Mouse (Mus musculus) embryonic facial prominence, embryonic 13.5 days (tissue): ENCODE measurements around the gene Gm21988. TPM values are rescaled to one million over a fixed set of nuclear protein-coding genes. Genes with fewer than 3 reads are reported as not detected.

Experiments
- ATAC-seq: fragments of 200-750 bp; cut with Nextera tagmentation; 2 replicates; pipeline ENCODE4 v1.8.0; 2017; ENCODE audit warnings: low read depth; ENCODE audit not compliant: insufficient number of reproducible peaks, insufficient read depth, low FRiP score, low TSS enrichment
- H3K27ac ChIP-seq: fragments of 300-500 bp; sonication (generic); 2 replicates; pipeline ENCODE4 v1.5.1; 2015; ENCODE audit warnings: moderate library complexity, mild to moderate bottlenecking, inconsistent platforms
- H3K27me3 ChIP-seq: fragments of 300-500 bp; sonication (generic); 2 replicates; pipeline ENCODE4 v1.6.1; 2015; ENCODE audit warnings: mild to moderate bottlenecking, inconsistent platforms
- H3K36me3 ChIP-seq: fragments of 300-500 bp; sonication (generic); 2 replicates; pipeline ENCODE4 v1.6.1; 2015; ENCODE audit warnings: mild to moderate bottlenecking, inconsistent platforms
- H3K4me1 ChIP-seq: fragments of 300-500 bp; sonication (generic); 2 replicates; pipeline ENCODE4 v1.6.1; 2015; ENCODE audit warnings: inconsistent platforms
- H3K4me2 ChIP-seq: fragments of 300-500 bp; sonication (generic); 2 replicates; pipeline ENCODE4 v1.6.1; 2015; ENCODE audit warnings: moderate library complexity, mild to moderate bottlenecking, inconsistent platforms
- H3K4me3 ChIP-seq: fragments of 300-500 bp; sonication (generic); 2 replicates; pipeline ENCODE4 v1.5.1; 2015; ENCODE audit warnings: mild to moderate bottlenecking, inconsistent platforms
- H3K9ac ChIP-seq: fragments of 300-500 bp; sonication (generic); 2 replicates; pipeline ENCODE4 v1.6.1; 2015; ENCODE audit warnings: mild to moderate bottlenecking, inconsistent platforms
- H3K9me3 ChIP-seq: fragments of 300-500 bp; sonication (generic); 2 replicates; pipeline ENCODE4 v1.6.1; 2016; ENCODE audit warnings: inconsistent platforms
- WGBS: fragments of 180-500 bp; shearing (Covaris S2); methylation state at CpG from one replicate; pipeline ENCODE4 v1.1.7; 2015; ENCODE audit warnings: mixed read lengths; 5-methylcytosine and 5-hydroxymethylcytosine counted together
- microRNA counts: library from miRNA; unstranded; fragments of <30 nt; microRNA quantifications from one replicate; lab custom pipeline; 2016
- microRNA-seq: library from miRNA; unstranded; fragments of <30 nt; microRNA quantifications from one replicate; pipeline ENCODE4, GENCODE M21; 2016
- polyA plus RNA-seq: library from polyadenylated mRNA; unstranded; fragments of >200 nt; fragmentation: Nextera tagmentation; extraction: Ambion mirVana; gene quantifications from 2 replicates; pipeline ENCODE4 v1.2.1, GENCODE M21; 2015

Gm21988 gene
- polyA plus RNA-seq, 1 experiment from 2014 or later: 13.9 TPM

- 0 out of 2 replicates have a peak, but pooled peaks cover 11% of the 10 kb centered on the region for H3K4me1 ChIP-seq
- no peak for ATAC-seq
- no peak overlapping the region for H3K9ac ChIP-seq
- no peaks in the 10 kb centered on the region for H3K36me3 ChIP-seq
- 80% methylated on average over 5 of the region's 5 CpGs for WGBS
- no peak overlapping the region for H3K4me3 ChIP-seq
- no peaks in the 10 kb centered on the region for H3K27me3 ChIP-seq
- no peaks in the 10 kb centered on the region for H3K9me3 ChIP-seq
- no peak overlapping the region for H3K4me2 ChIP-seq
- H3K27ac ChIP-seq: no peak overlapping the region
Measured at GRCm38 (mm10) chr11:70200036-70200608, 39.5 kb downstream of the Gm21988 start.

DNA sequence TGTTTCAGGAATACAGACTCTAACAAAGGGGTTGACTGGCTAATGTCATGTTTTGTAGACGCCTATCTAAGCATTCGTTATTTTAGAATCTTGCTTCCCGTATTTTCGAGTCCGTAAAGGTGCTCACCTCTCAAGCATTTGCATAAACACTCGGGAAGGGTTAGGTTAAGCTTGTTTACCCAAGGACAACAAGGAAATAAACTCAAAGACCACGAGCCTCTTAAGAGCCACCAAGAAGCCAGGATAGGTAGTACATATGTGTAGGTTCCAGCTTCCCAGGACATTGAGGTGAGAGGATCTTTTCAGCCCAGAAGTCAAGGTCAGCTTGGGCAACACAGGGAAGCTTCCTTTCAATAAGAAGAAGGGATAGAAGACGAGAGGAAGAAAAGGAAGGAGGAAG, 40.5 kb downstream of the Gm21988 start:
- Histone ChIP-seq H3K4me1 (peaks cover 11% of the 10 kb centered on the region; the same call in 1 of the 2 replicates), H3K36me3 (no peaks in the 10 kb centered on the region), H3K9me3 (no peaks in the 10 kb centered on the region), H3K9ac (no peak overlapping the region), H3K4me3 (no peak overlapping the region), H3K27ac (no peak overlapping the region), H3K4me2 (no peak overlapping the region), H3K27me3 (no peaks in the 10 kb centered on the region)
- ATAC-seq: no peak
- 76% methylated on average over 8 of the region's 8 CpGs for WGBS

GRCm38 (mm10) chr11:70198332-70198731, 41.3 kb downstream of the Gm21988 start:
- H3K4me1 ChIP-seq: peaks cover 17% of the 10 kb centered on the region
- 86% methylated on average over 3 of the region's 3 CpGs for WGBS

DNA sequence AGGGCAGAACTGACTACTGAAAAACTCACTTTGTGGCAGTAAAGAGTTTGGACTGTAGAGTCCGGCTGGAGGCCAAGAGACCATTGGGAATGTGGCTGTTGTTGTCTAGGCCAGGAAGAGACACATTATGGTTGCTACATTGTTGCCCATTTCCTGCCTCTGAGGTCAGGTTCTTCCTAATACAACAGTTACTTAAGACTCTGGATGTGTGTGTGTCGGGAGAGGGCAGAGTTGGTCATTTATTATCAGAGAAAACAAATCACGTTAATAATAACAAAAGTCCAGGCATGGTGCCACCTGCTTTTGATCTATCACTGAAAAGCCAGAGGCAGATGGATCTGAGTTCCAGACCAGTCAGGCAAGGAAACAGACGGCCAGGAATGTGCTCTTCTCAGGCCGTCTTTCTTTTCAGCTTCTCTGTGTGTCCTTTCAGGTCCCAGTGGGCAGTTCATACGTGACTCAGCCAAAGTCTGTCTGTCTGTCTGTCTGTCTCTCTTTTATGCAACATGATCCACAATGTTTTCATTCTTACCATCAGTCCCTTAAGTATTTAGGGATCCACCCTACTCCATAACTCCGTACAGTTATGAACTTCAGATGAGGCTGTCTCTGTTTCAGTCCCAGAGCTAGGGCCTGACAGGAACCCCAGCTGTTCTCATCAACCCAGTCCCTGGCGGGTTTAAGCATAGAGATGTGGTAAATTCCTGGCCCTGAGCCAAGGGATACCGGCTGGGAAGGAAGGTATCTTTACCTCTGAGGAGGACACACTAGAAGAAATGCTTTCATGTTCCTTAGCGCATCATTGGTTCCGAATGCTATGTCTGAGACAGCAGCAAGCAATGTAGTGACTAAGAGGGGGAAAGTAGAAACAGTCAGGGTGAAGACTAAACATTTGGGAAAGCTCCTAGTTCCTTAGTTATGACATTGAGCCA, 46.0 kb downstream of the Gm21988 start:
- Histone ChIP-seq H3K4me1 (peaks cover 9% of the 10 kb centered on the region), H3K36me3 (no peaks in the 10 kb centered on the region), H3K9ac (no peak overlapping the region), H3K9me3 (no peaks in the 10 kb centered on the region), H3K27me3 (no peaks in the 10 kb centered on the region), H3K4me2 (no peak overlapping the region), H3K4me3 (no peak overlapping the region), H3K27ac (no peak overlapping the region)
- ATAC-seq: no peak
- WGBS: 43% methylated on average over 11 of the region's 11 CpGs

More at GRCm38 (mm10) chr11:70198332-70198731, 41.3 kb downstream of the Gm21988 start:
- no peak for ATAC-seq
- H3K27me3 ChIP-seq: no peaks in the 10 kb centered on the region
- H3K36me3 ChIP-seq: no peaks in the 10 kb centered on the region
- no peak overlapping the region for H3K27ac ChIP-seq
- H3K9me3 ChIP-seq: no peaks in the 10 kb centered on the region
- H3K4me2 ChIP-seq: no peak overlapping the region
- no peak overlapping the region for H3K4me3 ChIP-seq
- no peak overlapping the region for H3K9ac ChIP-seq

- Histone ChIP-seq H3K4me3 (no peak overlapping the region), H3K9ac (no peak overlapping the region), H3K4me2 (no peak overlapping the region), H3K27ac (no peak overlapping the region), H3K36me3 (no peaks in the 10 kb centered on the region), H3K27me3 (no peaks in the 10 kb centered on the region), H3K4me1 (peaks cover 6% of the 10 kb centered on the region), H3K9me3 (no peaks in the 10 kb centered on the region)
- ATAC-seq: no peak
- WGBS: 72% methylated on average over 4 of the region's 4 CpGs
Measured at GRCm38 (mm10) chr11:70192157-70192556, 47.5 kb downstream of the Gm21988 start.

DNA sequence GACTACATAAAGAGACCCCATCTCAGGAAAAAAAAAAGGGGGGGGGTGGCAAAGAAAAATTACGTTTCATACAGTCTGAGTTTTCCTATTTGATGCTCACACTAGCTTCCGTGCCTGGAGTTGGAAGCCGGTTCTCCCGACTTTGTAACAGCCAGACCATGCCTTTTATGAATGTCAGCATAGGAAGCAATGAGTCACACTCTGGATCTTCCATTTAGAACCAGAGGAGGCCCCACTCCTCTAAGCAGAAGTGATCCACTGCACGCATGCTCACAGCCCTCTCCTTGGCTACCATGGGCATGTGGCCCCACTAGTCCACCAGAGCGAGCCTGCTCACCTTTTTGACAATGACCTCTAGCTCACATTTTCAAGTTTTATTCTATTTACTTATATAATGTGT, 48.4 kb downstream of the Gm21988 start:
- WGBS: 81% methylated on average over 6 of the region's 6 CpGs
- H3K36me3 ChIP-seq: no peaks in the 10 kb centered on the region
- peaks cover 6% of the 10 kb centered on the region for H3K4me1 ChIP-seq
- H3K27ac ChIP-seq: no peak overlapping the region
- no peak overlapping the region for H3K9ac ChIP-seq
- H3K9me3 ChIP-seq: no peaks in the 10 kb centered on the region
- H3K4me2 ChIP-seq: no peak overlapping the region
- ATAC-seq: no peak
- H3K27me3 ChIP-seq: no peaks in the 10 kb centered on the region
- H3K4me3 ChIP-seq: no peak overlapping the region

GRCm38 (mm10) chr11:70189319-70190134, 50.1 kb downstream of the Gm21988 start:
- Histone ChIP-seq H3K4me1 (peaks cover 6% of the 10 kb centered on the region), H3K27ac (no peak overlapping the region), H3K27me3 (no peaks in the 10 kb centered on the region), H3K36me3 (no peaks in the 10 kb centered on the region), H3K9me3 (no peaks in the 10 kb centered on the region), H3K9ac (no peak overlapping the region), H3K4me3 (no peak overlapping the region), H3K4me2 (no peak overlapping the region)
- WGBS: 81% methylated on average over 28 of the region's 28 CpGs
- ATAC-seq: no peak

MicroRNA genes within 50 kb of the gene (microRNA counts, 519-probe panel; counts per million panel counts)
- 236 counts per million, percentile 44 among the panel's probes with 10 or more counts for microRNA mmu-miR-195 (lab: Ali Mortazavi, UCI)
- microRNA mmu-miR-497 (lab: Ali Mortazavi, UCI): 1,964 counts per million, percentile 51 among the panel's probes with 10 or more counts

Small RNA genes lying within 50 kb of the gene (microRNA-seq; reads per million reads assigned to microRNA genes)
- gene Mir195a (1,000 reads per million, percentile 76 among the genes with 10 or more reads in this experiment), gene Mir497 (not detected), gene Mir497b (not detected)

Other genes with a start within 250 kb of the Gm21988 start
- 511 and 542 TPM in 2 replicates for gene Gabarap, start 248.7 kb downstream of the Gm21988 start, polyA plus RNA-seq
- gene Phf23, start 244.1 kb downstream of the Gm21988 start, polyA plus RNA-seq: 87.8 and 93.3 TPM in 2 replicates
- 55.0 and 56.8 TPM in 2 replicates for gene Dvl2, start 239.2 kb downstream of the Gm21988 start, polyA plus RNA-seq
- 78.2 and 82.3 TPM in 2 replicates for gene Acadvl, start 224.4 kb downstream of the Gm21988 start, polyA plus RNA-seq
- gene Dlg4, start 222.9 kb downstream of the Gm21988 start, polyA plus RNA-seq: 13.1 and 13.5 TPM in 2 replicates
- 0.24 and 0.47 TPM in 2 replicates for gene Asgr1, start 185.7 kb downstream of the Gm21988 start, polyA plus RNA-seq
- gene Asgr2, start 147.2 kb downstream of the Gm21988 start, polyA plus RNA-seq: not detected in 2 replicates
- 0.25 and 0.50 TPM in 2 replicates for gene Mgl2, start 109.5 kb downstream of the Gm21988 start, polyA plus RNA-seq
- 1.3 TPM in 2 replicates for gene Clec10a, start 83.6 kb downstream of the Gm21988 start, polyA plus RNA-seq
- gene Slc16a11, start 27.1 kb downstream of the Gm21988 start, polyA plus RNA-seq: 1.9 and 3.5 TPM in 2 replicates
- 9.8 and 13.0 TPM in 2 replicates for gene Slc16a13, start 18.8 kb downstream of the Gm21988 start, polyA plus RNA-seq
- gene Bcl6b, start 10.0 kb downstream of the Gm21988 start, polyA plus RNA-seq: 11.1 and 11.3 TPM in 2 replicates
- 188 and 200 TPM in 2 replicates for gene 0610010K14Rik, start 1.9 kb downstream of the Gm21988 start, polyA plus RNA-seq
- 168 and 170 TPM in 2 replicates for gene Rnasek, start within 50 bp of the Gm21988 start, polyA plus RNA-seq
- 6.7 and 7.6 TPM in 2 replicates for gene Alox12, start 15.5 kb upstream of the Gm21988 start, polyA plus RNA-seq
- gene Alox12e, start 82.8 kb upstream of the Gm21988 start, polyA plus RNA-seq: 0.32 and 0.67 TPM in 2 replicates
- gene Alox15, start 112.2 kb upstream of the Gm21988 start, polyA plus RNA-seq: 0.87 and 1.3 TPM in 2 replicates
- gene Pelp1, start 170.2 kb upstream of the Gm21988 start, polyA plus RNA-seq: 37.1 and 42.1 TPM in 2 replicates
- 18.1 and 19.4 TPM in 2 replicates for gene Arrb2, start 192.8 kb upstream of the Gm21988 start, polyA plus RNA-seq
- 40.8 and 44.7 TPM in 2 replicates for gene Med11, start 212.1 kb upstream of the Gm21988 start, polyA plus RNA-seq
- gene Zmynd15, start 219.6 kb upstream of the Gm21988 start, polyA plus RNA-seq: 0.59 and 0.78 TPM in 2 replicates
- gene Cxcl16, start 220.2 kb upstream of the Gm21988 start, polyA plus RNA-seq: 2.4 and 2.6 TPM in 2 replicates